Mouse (Mus musculus) naive thymus-derived CD4-positive, alpha-beta T cell, adult 2 months (primary cell): ENCODE data around the gene Angptl3.

Experiments
- DNase-seq: peaks from one replicate; pipeline ENCODE4 v3.0.0-alpha.2; 2011; ENCODE audit warnings: low read depth

Angptl3 gene

DNA sequence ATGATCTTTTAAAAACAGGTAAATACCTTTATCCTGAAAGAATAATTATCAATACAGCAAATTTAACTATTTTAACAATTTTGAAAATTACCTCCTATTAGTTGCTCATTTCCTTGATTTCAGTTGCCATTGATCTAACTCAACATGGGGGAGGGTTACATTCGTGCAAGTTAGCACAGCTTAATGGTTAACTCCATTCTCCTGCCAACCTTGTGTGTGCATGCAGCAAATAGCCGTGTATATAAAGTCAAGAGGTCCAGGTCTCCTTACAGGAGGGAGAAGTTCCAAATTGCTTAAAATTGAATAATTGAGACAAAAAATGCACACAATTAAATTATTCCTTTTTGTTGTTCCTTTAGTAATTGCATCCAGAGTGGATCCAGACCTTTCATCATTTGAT, at the start of gene Angptl3:
Gene Angptl3 (plus strand): TSS at position 269 of the 400 bp plus-strand sequence.
- DNase-seq = no peak

DNA sequence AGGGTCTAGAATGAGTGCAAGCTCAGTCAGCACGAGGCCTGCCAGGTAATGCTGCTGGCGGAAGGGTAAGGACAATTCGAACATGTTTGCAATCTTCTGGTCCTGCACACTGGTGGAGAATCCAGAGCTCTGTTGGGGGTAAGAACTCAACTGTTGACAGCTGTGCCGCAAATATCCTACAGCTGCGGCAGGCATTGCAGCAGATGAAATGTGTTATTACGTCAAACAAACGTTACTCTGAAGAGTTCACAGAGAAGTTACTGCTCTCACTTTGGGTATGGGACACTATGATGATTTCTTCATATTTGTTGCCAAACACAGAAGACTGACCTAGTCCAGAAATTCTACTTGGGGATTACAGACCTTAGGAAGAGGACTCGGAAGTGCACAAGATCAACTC, 46.1 kb upstream of the Angptl3 start:
- no peak for DNase-seq

- no peak for DNase-seq
Observed at GRCm38 (mm10) chr4:98993491-98993890, 37.3 kb upstream of the Angptl3 start.

DNA sequence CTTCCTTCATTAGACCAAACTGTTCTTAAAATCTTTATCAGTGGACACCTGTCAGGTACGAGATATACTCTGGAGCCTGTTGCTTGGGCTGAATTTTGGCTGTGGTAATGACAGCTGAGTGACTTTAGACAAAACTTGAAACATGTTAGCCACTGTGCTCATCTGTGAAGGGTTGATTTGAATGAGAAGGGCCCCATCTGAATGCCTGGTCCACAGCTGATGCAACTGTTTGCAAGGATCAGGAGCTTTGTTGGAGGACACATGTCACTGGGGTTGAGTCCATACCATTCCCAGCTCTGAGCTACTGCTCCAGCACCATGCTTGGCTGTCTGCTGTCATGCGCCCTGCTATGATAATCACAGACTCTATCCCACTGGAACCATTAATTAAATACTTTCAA, 25.2 kb upstream of the Angptl3 start:
- DNase-seq = no peak

DNA sequence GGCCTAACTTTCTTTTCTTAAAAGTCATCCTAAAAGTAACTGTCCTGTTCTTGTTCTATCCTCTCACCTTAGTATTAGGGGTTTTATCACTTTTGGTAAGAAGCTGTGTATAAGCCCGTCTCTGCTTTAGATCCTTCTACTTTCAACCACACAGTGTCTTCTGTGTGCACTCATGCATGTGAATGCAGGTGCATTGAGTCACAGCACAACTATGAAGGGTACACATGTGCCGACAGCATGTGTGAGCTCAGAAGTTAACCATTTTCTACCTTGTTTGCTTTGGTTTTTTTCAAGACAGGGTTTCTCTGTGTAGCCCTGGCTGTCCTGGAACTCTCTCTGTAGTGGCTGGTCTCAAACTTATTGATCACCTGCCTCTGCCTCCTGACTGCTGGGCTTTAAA, 24.4 kb upstream of the Angptl3 start:
- no peak for DNase-seq

GRCm38 (mm10) chr4:99011039-99011438, 19.7 kb upstream of the Angptl3 start:
- DNase-seq = no peak

DNA sequence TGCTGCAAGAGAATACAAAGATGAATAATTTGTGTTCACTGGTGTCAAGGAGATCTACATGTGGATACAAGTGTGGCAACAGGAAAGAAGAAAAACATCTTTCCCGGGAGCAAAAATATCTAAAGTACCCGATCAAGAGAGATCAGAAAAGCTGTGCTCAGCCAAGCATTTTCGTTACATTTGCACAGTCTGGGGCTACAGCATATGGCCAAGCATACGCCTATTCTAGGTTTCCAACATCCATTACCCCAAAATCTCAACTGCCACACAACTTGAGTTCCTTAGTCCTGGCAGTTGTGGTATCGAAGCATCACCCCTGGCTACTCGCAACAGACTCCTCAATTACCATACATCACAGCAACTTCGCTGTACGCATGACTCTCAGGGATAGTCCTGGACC, 8.5 kb upstream of the Angptl3 start:
- no peak for DNase-seq

GRCm38 (mm10) chr4:99028377-99028776, 2.4 kb upstream of the Angptl3 start:
- DNase-seq = no peak

DNA sequence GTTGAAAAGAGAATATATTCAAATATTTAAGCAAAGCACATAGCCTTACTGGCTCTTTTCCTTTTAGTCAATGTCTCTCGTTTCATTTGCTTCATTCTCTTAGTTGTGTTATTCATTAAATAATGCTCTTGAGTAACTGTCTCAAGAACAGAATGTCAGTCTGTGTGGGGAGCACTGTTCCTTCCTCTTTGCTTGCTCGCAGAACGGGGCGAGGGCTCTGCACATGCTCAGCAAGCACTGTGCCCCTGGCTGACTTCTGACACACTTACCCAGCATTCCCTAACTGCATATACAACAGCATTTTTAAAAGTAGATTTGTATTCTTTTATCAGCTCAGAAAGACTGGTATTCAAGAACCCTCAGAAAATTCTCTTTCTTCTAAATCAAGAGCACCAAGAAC, 2.2 kb downstream of the Angptl3 start:
- no peak for DNase-seq

- DNase-seq = no peak
Observed at GRCm38 (mm10) chr4:99044854-99045253, 14.1 kb downstream of the Angptl3 start.

GRCm38 (mm10) chr4:99046471-99046870, 15.7 kb downstream of the Angptl3 start:
- no peak for DNase-seq

DNA sequence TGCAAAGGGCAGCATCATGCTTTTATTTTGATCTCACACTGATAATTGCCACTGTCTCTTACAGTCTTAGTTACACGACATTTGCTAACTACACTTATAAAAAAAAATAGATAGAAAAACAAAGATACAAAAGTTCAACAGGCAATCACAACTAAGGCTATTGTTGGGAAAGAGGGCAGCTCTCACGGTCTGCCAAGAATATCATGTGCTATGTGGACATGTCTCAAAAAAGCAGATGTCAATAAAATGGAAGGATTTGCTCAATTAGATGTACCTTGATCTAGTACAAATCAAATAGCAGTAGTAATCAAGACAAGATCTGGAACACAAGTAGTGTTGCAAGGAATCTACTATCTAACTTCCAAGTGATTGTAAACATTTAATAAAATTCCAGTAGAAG, 17.8 kb downstream of the Angptl3 start:
- DNase-seq = no peak

DNA sequence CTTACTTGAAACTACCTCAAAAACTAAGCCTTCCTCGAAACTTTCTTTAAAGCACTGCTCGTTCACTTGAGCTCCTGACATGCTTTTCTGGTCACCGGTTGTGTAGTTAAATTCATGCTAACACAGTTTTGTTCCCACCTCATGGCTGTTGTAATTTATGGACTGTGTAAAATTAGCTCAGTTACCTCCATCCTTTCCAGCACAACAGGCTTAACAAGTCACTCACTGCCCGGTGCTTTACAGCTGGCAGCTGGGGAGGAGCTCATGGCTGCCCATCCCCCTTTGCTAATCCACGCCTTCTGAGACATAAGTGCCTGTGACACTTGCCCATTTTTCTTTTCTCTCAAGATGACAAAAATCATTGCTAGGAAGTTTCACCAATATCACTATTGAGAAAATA, 33.8 kb downstream of the Angptl3 start:
- no peak for DNase-seq

DNA sequence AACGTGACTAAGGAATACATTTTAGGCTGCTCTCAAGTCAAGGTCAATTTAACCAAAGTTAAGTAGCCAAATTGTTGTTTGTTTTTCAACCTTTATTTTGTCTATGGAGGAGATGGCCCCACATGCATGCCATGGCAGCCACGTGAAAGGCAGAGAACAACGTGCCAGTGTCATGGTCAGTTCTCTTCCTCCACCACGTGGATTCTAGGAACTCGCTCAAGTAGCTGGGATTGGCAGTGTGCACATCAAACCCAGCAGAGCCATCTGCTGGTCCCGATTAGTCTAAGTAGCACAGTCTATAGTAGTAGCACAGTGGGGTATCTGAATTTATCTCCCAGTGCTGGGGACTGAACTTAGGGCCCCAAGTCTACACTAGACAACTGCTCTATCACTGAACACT, 38.1 kb downstream of the Angptl3 start:
- DNase-seq = no peak

- no peak for DNase-seq
Observed at GRCm38 (mm10) chr4:99078005-99078404, 47.3 kb downstream of the Angptl3 start.

DNA sequence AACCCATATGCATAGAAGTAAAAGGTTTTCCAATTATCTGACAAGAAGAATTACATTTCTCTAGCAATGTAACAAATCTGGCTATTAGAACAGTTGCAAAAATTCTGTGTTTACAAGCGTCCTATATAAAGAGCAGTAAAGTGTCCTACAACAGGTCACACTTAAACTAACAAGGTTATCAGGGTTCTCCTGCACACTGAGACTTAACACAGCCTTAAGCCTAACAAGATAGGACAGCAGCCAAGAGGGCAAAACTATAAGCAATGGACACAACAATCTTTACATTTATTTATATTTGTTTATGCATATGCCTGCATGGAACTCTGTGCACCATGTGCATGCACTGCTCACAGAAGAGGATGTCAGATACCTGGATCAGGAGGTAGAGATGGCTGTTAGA, 50.4 kb downstream of the Angptl3 start:
- no peak for DNase-seq

DNA sequence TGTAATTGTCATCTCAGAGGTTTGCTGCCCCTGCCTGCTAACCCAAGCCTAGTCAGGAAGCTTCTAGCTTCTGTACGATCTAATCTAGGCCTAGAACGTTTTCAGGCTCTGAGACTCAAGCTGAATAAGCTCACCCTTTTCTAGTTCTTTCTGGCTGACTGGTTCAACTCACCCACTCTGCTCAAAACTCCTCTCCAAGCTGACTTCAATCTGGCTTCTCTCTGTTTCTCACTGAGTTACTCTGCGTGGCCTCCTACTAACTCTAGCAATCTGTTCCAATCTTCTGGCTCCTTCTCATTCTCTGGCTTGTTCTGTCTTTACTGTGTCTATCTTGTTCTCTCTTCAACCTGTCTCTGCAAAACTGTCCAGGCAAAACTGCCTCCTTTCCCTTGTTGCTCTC, 53.1 kb downstream of the Angptl3 start:
- DNase-seq = no peak

GRCm38 (mm10) chr4:99087760-99088485, 57.2 kb downstream of the Angptl3 start:
- no peak for DNase-seq

- no peak for DNase-seq
Observed at GRCm38 (mm10) chr4:99091151-99091701, 60.5 kb downstream of the Angptl3 start.

DNA sequence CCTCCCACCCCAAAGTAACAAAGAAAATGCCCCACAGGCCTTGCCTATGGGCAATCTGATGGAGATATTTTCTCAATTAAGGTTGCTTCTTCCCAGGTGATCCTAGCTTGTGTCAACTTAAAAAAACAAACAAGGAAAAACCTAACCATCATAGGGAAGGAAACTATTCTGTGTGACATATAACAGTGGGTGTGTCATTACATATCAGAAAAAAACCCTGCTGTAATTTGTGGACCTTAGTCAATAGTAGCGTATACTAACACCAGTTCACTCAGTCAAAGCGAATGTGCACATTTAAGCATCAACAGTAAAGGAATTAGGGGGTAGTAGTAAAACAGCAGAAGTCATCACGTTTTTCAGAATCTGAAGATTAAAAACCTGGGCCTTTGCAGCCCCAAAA, 61.0 kb downstream of the Angptl3 start:
- DNase-seq = no peak
